Mouse (Mus musculus): ENCODE measurements around the gene Ldlrap1.

The Ldlrap1 gene

DNA sequence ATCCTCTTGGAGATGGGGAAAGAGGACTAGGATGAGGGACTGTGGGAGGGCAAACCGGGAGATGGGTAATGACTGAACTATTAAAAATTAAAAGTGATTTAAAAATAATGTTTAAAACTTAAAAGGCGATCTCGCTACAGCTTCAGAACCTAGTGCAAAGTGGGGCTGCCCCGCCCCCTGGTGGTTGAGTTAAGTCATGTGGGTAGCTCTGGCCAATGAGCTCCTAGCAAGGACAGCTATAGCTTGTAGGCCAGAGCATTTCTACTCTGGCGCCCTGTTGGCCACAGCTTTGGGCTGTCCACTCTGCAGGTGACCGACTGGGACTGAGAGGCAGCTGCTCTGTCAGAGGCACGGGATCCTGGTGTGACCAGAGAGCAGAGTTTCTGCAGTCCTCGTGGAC lies 53.9 kb downstream of the Ldlrap1 start:
- peak; percentile 71 to 85 for DNase-seq (ENCODE audit: low spot score in 2 of 2)

DNA sequence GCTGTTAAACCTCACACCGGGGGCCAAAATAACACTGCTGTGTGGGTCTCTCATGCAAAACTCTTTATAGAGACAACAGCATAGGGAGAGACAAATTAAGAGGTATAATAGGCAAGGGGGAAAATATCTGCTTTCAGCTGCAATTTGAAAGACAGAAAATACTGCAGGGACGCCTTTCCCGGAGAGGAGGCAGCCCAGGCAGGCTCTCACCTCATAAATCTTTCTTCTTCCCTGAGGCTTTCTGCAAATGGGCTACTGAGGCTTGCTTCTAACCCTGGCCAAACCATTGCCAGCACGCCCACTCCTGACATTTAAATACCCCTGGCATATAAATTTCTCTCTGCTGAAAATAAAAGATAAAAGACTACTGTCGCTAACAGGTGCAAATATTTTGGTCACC lies 62.5 kb downstream of the Ldlrap1 start:
- no peak for DNase-seq (ENCODE audit: low spot score in 2 of 2)

DNA sequence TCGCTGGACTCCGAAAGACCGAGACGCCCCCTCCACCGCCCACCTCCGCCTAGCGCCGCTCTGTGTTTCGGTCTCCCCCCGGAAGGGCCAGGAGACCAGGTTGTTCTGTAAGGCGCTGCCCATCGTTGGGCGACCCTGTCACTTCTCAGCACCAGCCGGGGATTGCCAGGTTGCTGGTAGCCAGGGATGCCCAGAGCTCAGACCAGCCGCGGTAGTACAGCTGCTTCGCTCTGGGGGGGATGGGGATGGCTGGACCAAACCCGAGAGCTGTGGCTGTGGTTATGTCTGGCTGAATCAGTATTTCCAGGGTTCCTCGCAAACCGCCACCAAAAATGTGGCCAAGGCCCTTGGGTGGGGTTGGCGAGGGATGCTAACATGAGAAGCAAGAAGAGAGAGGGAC lies 63.2 kb downstream of the Ldlrap1 start:
- no peak for DNase-seq (ENCODE audit: low spot score in 2 of 2)

DNA sequence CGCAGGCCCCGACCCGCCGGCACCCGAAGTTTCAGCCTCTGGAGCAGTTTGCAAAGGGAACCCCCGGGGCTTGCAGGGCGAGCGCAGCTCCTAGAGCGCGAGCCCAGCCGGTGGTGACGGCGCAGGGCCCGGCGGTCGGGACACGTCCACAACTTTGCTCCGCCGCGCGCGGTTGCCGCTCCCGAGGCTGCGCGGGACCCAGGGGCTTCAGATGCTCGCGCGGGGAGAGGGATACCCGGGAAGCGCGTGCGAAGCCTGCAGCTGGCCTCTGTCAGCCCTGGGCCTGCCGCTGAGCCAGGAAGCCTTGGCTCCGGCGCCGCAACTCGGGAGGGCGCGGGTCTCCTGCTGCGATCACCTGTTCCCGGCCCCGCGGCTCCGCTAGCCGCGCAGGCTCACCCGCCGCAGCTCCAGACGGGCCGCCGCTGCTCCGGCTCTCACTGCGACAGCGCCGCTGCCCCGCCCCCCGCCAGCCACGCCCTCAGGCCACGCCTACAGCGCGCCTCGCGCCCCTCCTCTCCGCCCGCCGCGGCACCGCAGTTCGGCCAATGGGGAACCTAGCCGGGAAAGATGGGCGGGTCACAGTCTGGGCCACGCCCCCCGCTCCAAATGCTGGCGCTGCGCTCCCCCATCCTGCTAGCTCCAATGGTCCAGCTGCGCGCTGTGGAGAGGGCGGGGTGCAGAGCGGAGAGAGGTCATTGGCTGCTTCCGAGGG lies 63.8 kb downstream of the Ldlrap1 start, which contains the start of gene Man1c1:
TSS of gene Man1c1 (minus strand) at position 456 of the 712 bp plus-strand sequence.
- peak; percentile 99 for DNase-seq (ENCODE audit: low spot score in 2 of 2)

DNA sequence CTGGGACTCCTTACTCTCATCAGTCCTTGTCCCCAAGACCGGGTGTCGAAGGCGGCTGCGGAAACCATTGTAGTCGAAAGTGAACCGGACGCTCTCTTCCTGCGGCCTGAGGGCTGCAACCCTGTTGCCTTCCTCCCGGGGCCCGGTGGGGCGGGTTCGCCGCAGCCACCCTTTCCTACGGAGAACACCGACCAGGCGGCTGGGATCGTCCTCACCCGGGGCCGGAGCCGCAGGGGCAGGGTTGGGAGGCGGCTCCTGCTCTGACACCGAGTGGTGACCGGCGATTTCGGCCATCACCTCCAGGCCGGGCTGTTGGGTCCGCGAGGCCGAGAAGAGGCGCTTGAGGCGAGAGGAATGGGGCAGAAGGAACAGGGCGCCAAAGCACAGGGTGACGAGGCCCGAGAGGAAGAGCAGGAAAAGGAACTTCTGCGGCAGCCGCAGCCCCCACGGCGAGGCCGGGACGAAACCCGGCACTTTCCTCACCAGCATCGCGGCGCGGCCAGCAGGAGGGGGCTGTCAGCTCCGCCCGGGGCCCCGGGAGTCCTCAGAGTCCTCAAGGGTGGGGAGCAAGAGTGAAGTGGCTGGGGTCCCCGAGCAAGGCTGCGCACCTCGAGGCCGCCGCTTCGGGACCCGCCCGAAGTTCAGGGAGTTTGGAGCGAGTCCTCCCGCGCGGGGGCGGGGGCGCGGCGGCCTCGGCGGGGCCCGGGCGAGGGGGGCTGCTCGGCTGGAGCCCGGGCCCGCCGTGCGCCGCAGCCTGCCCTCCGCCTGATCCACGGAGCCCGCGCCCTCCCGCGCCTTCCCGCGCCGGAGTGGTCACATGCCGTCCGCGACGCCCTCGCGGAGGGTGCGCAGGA lies 64.6 kb downstream of the Ldlrap1 start:
- DNase-seq (ENCODE audit: low spot score in 2 of 2): peak in 1 of 2 experiments; percentile 19

DNA sequence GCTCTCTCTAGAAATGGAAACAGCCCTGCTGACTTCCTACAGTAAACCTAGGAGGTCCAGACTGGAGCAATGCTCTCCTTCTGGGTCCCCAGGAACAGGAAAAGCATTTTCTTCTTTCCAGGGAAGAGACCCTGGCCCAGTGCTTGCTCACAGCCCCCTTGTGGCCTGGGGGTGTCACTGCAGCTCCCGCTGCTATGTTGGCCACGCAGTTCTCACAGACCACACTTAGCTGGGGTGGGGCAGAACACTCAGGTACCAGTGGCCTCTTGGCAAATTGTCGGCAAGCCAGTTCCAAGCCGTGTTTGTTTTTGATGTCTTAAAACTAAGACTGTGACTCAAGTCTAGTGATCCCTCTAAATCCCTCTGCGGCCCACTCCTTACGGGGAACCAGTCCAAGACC lies 65.9 kb downstream of the Ldlrap1 start:
- peak; percentile 75 to 82 for DNase-seq (ENCODE audit: low spot score in 2 of 2)

DNA sequence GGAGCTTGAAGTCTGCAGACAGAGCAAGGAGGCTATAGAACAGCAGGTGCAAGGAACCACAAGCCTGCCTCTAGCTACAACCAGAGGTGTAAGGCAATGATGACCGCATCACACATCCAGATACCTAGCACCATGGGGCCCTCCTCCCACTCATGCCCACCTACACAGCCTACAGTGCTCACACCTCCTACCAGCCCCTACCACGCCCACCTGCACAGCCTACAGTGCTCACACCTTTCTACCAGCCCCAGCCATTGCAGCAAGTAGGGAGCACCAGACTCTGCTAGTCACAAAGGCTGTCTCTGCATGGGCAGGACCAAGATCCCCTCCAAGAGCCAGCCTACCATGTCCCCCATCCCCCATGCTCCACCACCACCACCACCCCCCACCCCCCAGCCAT lies 66.9 kb downstream of the Ldlrap1 start:
- DNase-seq (ENCODE audit: low spot score in 2 of 2): no peak

DNA sequence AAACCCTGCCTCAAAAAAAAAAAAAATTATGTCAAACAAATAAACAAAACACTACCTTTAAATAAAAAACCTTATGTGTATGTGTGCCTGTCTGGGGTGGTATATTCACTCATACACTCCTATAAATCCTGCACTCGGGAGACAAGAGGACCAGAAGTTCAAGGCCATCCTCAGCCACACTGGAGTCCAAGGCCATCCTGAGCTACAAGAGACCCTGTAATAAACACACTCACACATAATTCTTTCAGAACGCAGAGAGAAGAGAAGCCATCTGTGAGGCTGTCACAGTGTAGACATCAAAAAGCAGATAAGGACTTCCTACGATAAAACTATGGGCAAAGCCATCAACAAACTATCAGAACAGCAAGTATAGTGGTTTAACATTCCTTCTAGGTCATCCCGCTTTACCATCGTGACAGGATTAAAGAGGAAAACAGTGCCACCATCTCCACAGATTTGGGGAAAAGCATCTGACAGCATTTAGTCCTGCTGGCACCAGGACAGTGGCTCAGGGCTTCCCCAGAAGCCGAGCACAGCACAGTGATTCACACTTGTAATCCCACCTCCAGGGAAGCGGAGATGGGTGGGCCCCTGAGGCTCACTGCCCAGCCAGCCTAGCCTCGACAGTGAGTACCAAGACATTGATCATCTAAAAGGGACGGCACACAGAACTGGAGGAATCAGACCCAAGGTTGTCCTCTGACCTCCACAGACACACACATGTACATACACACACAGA lies 74.5 kb downstream of the Ldlrap1 start:
- DNase-seq (ENCODE audit: low spot score in 2 of 2): no peak

DNA sequence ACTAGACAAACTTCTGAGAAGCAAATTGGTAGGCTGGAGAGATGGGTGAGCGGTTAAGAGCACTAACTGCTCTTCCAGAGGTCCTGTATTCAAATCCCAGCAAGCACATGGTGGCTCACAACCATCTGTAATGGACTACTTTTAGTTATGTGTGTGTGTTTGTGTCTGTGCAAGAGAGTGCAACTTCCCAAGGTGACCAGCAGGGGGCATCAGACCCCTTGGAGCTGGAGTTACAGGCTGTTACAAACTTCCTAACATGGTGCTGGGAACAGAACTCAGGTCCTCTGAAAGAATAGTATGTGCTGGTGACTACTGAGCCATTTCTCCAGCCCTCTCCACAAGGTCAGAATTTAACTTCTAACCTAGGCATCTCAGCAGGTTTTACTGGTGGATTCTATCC lies 75.4 kb downstream of the Ldlrap1 start:
- no peak for DNase-seq (ENCODE audit: low spot score in 2 of 2)
